Mouse (Mus musculus): ENCODE measurements around the gene Sel1l3. TPM values are rescaled to one million over a fixed set of nuclear protein-coding genes. Genes with fewer than 3 reads are reported as not detected.
A peak's percentile ranks its signal among the peaks of the same experiment; 100 is the strongest.

The Sel1l3 gene
- polyA plus RNA-seq, 1 experiment from 2014 or later: 5.6 TPM

GRCm38 (mm10) chr5:53171611-53172255, 42.0 kb downstream of the Sel1l3 start:
- Histone ChIP-seq H3K27ac (ENCODE audit: low read depth, low read length) (no peak overlapping the region), H3K9me3 (ENCODE audit: control insufficient read depth, low read length) (no peaks in the 10 kb centered on the region), H3K9ac (ENCODE audit: low read depth, low read length) (no peak overlapping the region), H3K27me3 (replicated peaks; ENCODE audit: control insufficient read depth, insufficient read depth, low read length) (no peaks in the 10 kb centered on the region), H3K36me3 (ENCODE audit: control insufficient read depth, insufficient read depth, low read length) (no peaks in the 10 kb centered on the region), H3K4me1 (ENCODE audit: control insufficient read depth, insufficient read depth, low read depth, low read length) (no peaks in the 10 kb centered on the region; the same call in 1 of the 2 replicates), H3K4me2 (ENCODE audit: low read length) (no peak overlapping the region), H3K4me3 (ENCODE audit: low read length) (no peak overlapping the region)
- no peak for ATAC-seq
- 80% methylated on average over 6 of the region's 6 CpGs for WGBS

GRCm38 (mm10) chr5:53167564-53167963, 46.2 kb downstream of the Sel1l3 start:
- 90% methylated on average over 4 of the region's 4 CpGs for WGBS
- no peak for ATAC-seq
- Histone ChIP-seq H3K9me3 (ENCODE audit: control insufficient read depth, low read length) (no peaks in the 10 kb centered on the region), H3K4me3 (ENCODE audit: low read length) (no peak overlapping the region), H3K27me3 (replicated peaks; ENCODE audit: control insufficient read depth, insufficient read depth, low read length) (no peaks in the 10 kb centered on the region), H3K4me1 (ENCODE audit: control insufficient read depth, insufficient read depth, low read depth, low read length) (no peaks in the 10 kb centered on the region), H3K27ac (ENCODE audit: low read depth, low read length) (no peak overlapping the region), H3K4me2 (ENCODE audit: low read length) (no peak overlapping the region), H3K36me3 (ENCODE audit: control insufficient read depth, insufficient read depth, low read length) (no peaks in the 10 kb centered on the region), H3K9ac (ENCODE audit: low read depth, low read length) (no peak overlapping the region)

DNA sequence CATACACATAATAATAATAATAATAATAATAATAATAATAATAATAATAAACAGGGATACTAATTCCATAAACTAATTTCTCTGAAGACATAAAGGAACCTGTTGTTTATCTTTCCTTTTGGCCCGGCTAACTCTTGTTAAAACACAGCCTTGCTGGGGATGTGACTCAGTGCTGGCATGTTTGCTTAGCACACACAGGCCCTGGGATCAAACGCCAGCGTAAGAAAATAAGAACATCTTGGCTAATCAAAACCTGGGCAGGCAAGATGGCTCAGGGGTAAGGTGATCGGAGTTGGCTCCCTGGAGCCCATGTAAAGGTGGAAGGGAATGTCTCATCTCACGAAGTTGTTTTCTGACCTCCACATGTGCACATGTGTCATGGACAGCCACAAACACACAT, 48.1 kb downstream of the Sel1l3 start:
- no peaks in the 10 kb centered on the region for H3K27me3 ChIP-seq (replicated peaks; ENCODE audit: control insufficient read depth, insufficient read depth, low read length)
- H3K9ac ChIP-seq (ENCODE audit: low read depth, low read length): no peak overlapping the region
- no peaks in the 10 kb centered on the region for H3K4me1 ChIP-seq (ENCODE audit: control insufficient read depth, insufficient read depth, low read depth, low read length)
- no peak for ATAC-seq
- H3K4me2 ChIP-seq (ENCODE audit: low read length): no peak overlapping the region
- H3K4me3 ChIP-seq (ENCODE audit: low read length): no peak overlapping the region
- 95% methylated on average over 5 of the region's 5 CpGs for WGBS
- H3K9me3 ChIP-seq (ENCODE audit: control insufficient read depth, low read length): no peaks in the 10 kb centered on the region
- no peaks in the 10 kb centered on the region for H3K36me3 ChIP-seq (ENCODE audit: control insufficient read depth, insufficient read depth, low read length)
- H3K27ac ChIP-seq (ENCODE audit: low read depth, low read length): no peak overlapping the region

GRCm38 (mm10) chr5:53162436-53162835, 51.3 kb downstream of the Sel1l3 start:
- no peak overlapping the region for H3K9ac ChIP-seq (ENCODE audit: low read depth, low read length)
- H3K4me2 ChIP-seq (ENCODE audit: low read length): no peak overlapping the region
- 85% methylated on average over 8 of the region's 8 CpGs for WGBS
- H3K4me1 ChIP-seq (ENCODE audit: control insufficient read depth, insufficient read depth, low read depth, low read length): no peaks in the 10 kb centered on the region
- H3K27ac ChIP-seq (ENCODE audit: low read depth, low read length): no peak overlapping the region
- no peaks in the 10 kb centered on the region for H3K9me3 ChIP-seq (ENCODE audit: control insufficient read depth, low read length)
- no peak overlapping the region for H3K4me3 ChIP-seq (ENCODE audit: low read length)
- ATAC-seq: no peak; the same call in 1 of the 2 replicates
- H3K27me3 ChIP-seq (replicated peaks; ENCODE audit: control insufficient read depth, insufficient read depth, low read length): no peaks in the 10 kb centered on the region
- H3K36me3 ChIP-seq (ENCODE audit: control insufficient read depth, insufficient read depth, low read length): no peaks in the 10 kb centered on the region

- WGBS: 76% methylated on average over 8 of the region's 8 CpGs
- H3K9ac ChIP-seq (ENCODE audit: low read depth, low read length): no peak overlapping the region
- no peak overlapping the region for H3K27ac ChIP-seq (ENCODE audit: low read depth, low read length)
- H3K36me3 ChIP-seq (ENCODE audit: control insufficient read depth, insufficient read depth, low read length): no peaks in the 10 kb centered on the region
- no peak overlapping the region for H3K4me3 ChIP-seq (ENCODE audit: low read length)
- peak; percentile 37; the same call in 1 of the 2 replicates for ATAC-seq
- H3K9me3 ChIP-seq (ENCODE audit: control insufficient read depth, low read length): no peaks in the 10 kb centered on the region
- no peaks in the 10 kb centered on the region for H3K4me1 ChIP-seq (ENCODE audit: control insufficient read depth, insufficient read depth, low read depth, low read length)
- no peaks in the 10 kb centered on the region for H3K27me3 ChIP-seq (replicated peaks; ENCODE audit: control insufficient read depth, insufficient read depth, low read length)
- H3K4me2 ChIP-seq (ENCODE audit: low read length): no peak overlapping the region
These were observed 52.1 kb downstream of the Sel1l3 start for GRCm38 (mm10) chr5:53161506-53162186.

GRCm38 (mm10) chr5:53160207-53160606, 53.5 kb downstream of the Sel1l3 start:
- 75% methylated on average over 6 of the region's 6 CpGs for WGBS
- ATAC-seq: no peak
- no peak overlapping the region for H3K4me3 ChIP-seq (ENCODE audit: low read length)
- H3K27ac ChIP-seq (ENCODE audit: low read depth, low read length): no peak overlapping the region
- H3K4me1 ChIP-seq (ENCODE audit: control insufficient read depth, insufficient read depth, low read depth, low read length): no peaks in the 10 kb centered on the region
- no peaks in the 10 kb centered on the region for H3K27me3 ChIP-seq (replicated peaks; ENCODE audit: control insufficient read depth, insufficient read depth, low read length)
- no peaks in the 10 kb centered on the region for H3K36me3 ChIP-seq (ENCODE audit: control insufficient read depth, insufficient read depth, low read length)
- H3K9me3 ChIP-seq (ENCODE audit: control insufficient read depth, low read length): no peaks in the 10 kb centered on the region
- no peak overlapping the region for H3K4me2 ChIP-seq (ENCODE audit: low read length)
- no peak overlapping the region for H3K9ac ChIP-seq (ENCODE audit: low read depth, low read length)

GRCm38 (mm10) chr5:53159631-53160030, 54.1 kb downstream of the Sel1l3 start:
- no peaks in the 10 kb centered on the region for H3K36me3 ChIP-seq (ENCODE audit: control insufficient read depth, insufficient read depth, low read length)
- H3K4me1 ChIP-seq (ENCODE audit: control insufficient read depth, insufficient read depth, low read depth, low read length): no peaks in the 10 kb centered on the region
- no peaks in the 10 kb centered on the region for H3K9me3 ChIP-seq (ENCODE audit: control insufficient read depth, low read length)
- H3K27me3 ChIP-seq (replicated peaks; ENCODE audit: control insufficient read depth, insufficient read depth, low read length): no peaks in the 10 kb centered on the region
- no peak for ATAC-seq
- no peak overlapping the region for H3K4me2 ChIP-seq (ENCODE audit: low read length)
- WGBS: 65% methylated on average over 4 of the region's 4 CpGs
- H3K27ac ChIP-seq (ENCODE audit: low read depth, low read length): no peak overlapping the region
- H3K9ac ChIP-seq (ENCODE audit: low read depth, low read length): no peak overlapping the region
- no peak overlapping the region for H3K4me3 ChIP-seq (ENCODE audit: low read length)

GRCm38 (mm10) chr5:53159166-53159565, 54.6 kb downstream of the Sel1l3 start:
- Histone ChIP-seq H3K4me3 (ENCODE audit: low read length) (no peak overlapping the region), H3K9ac (ENCODE audit: low read depth, low read length) (no peak overlapping the region), H3K4me1 (ENCODE audit: control insufficient read depth, insufficient read depth, low read depth, low read length) (no peaks in the 10 kb centered on the region), H3K4me2 (ENCODE audit: low read length) (no peak overlapping the region), H3K36me3 (ENCODE audit: control insufficient read depth, insufficient read depth, low read length) (no peaks in the 10 kb centered on the region), H3K27ac (ENCODE audit: low read depth, low read length) (no peak overlapping the region), H3K9me3 (ENCODE audit: control insufficient read depth, low read length) (no peaks in the 10 kb centered on the region), H3K27me3 (replicated peaks; ENCODE audit: control insufficient read depth, insufficient read depth, low read length) (no peaks in the 10 kb centered on the region)
- WGBS: 88% methylated on average over 3 of the region's 3 CpGs
- no peak for ATAC-seq

DNA sequence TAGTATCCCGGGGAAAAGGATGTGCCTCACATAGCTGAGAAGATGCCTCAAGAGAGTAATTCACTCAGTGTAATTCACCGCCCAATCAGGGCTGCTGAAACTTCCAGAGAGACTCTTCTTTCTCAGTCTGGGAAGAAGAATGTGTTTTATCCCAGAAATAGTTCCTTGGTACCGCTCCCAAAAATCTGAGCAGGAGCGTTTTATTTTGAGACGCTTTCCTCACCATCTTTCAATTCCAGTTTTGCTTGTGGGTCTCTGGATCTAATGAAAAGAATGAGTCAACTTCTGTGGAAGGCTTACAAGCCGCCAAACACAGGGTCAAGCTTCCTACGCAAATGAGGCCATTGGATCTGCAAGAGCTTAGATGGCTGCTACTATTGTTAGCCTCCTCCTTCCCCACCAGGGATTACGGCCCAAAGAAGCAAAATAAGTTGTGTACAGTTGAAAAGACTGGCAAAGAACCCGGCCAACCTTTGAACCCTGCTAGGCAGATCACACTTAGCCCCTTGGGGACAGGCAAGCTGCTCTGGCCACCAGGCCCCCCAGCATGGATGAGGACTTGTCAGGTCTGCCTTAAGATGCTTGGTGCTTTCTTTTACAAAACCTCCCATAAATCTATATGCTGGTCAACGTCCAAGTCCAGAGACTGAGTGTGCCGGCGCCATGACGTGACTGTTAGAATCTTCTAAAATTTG, 57.6 kb downstream of the Sel1l3 start:
- H3K4me1 ChIP-seq (ENCODE audit: control insufficient read depth, insufficient read depth, low read depth, low read length): no peaks in the 10 kb centered on the region
- no peaks in the 10 kb centered on the region for H3K9me3 ChIP-seq (ENCODE audit: control insufficient read depth, low read length)
- no peaks in the 10 kb centered on the region for H3K27me3 ChIP-seq (replicated peaks; ENCODE audit: control insufficient read depth, insufficient read depth, low read length)
- no peak overlapping the region for H3K9ac ChIP-seq (ENCODE audit: low read depth, low read length)
- no peak for ATAC-seq
- WGBS: 75% methylated on average over 13 of the region's 13 CpGs
- no peak overlapping the region for H3K4me3 ChIP-seq (ENCODE audit: low read length)
- no peaks in the 10 kb centered on the region for H3K36me3 ChIP-seq (ENCODE audit: control insufficient read depth, insufficient read depth, low read length)
- H3K27ac ChIP-seq (ENCODE audit: low read depth, low read length): no peak overlapping the region
- no peak overlapping the region for H3K4me2 ChIP-seq (ENCODE audit: low read length)
